Mouse (Mus musculus) erythroid progenitor cell, adult 5-6 weeks (primary cell): ENCODE data around the gene Atg4b. TPM values are rescaled to one million over a fixed set of nuclear protein-coding genes. Genes with fewer than 3 reads are reported as not detected.

Experiments used
- total RNA-seq, 2 experiments: library from RNA; stranded (forward) in 1 of 2; stranded (reverse) in 1 of 2; fragments of 150-400 nt in 1 of 2; fragments of 186-747, 209-891 nt in 1 of 2; gene quantifications; 2 replicates each; pipeline versions ENCODE4 v1.2.3 to v1.2.4; 2015 to 2017; ENCODE audit warnings: low replicate concordance in 2 of 2

Atg4b gene
- total RNA-seq, 2 experiments from 2014 or later, result 91.4 to 116 TPM

Other genes with a start within 250 kb of the Atg4b start
- not detected in 2 replicates for gene Farp2, start 239.4 kb upstream of the Atg4b start, total RNA-seq (2015; ENCODE audit: low replicate concordance)
- 0.64 and 1.5 TPM in 2 replicates for gene Farp2, start 239.4 kb upstream of the Atg4b start, total RNA-seq (2017; ENCODE audit: low replicate concordance)
- gene Stk25, start 92.8 kb upstream of the Atg4b start, total RNA-seq (2015; ENCODE audit: low replicate concordance), result 28.5 and 36.5 TPM in 2 replicates
- gene Stk25, start 92.8 kb upstream of the Atg4b start, total RNA-seq (2017; ENCODE audit: low replicate concordance), result 33.5 and 52.2 TPM in 2 replicates
- gene Bok, start 65.8 kb upstream of the Atg4b start, total RNA-seq (2015; ENCODE audit: low replicate concordance), result not detected in 2 replicates
- not detected in 2 replicates for gene Bok, start 65.8 kb upstream of the Atg4b start, total RNA-seq (2017; ENCODE audit: low replicate concordance)
- gene Thap4, start 3.4 kb downstream of the Atg4b start, total RNA-seq (2015; ENCODE audit: low replicate concordance), result 1.1 and 30.6 TPM in 2 replicates
- 3.1 and 14.1 TPM in 2 replicates for gene Thap4, start 3.4 kb downstream of the Atg4b start, total RNA-seq (2017; ENCODE audit: low replicate concordance)
- gene Dtymk, start 50.4 kb downstream of the Atg4b start, total RNA-seq (2015; ENCODE audit: low replicate concordance), result 135 and 183 TPM in 2 replicates
- 123 and 140 TPM in 2 replicates for gene Dtymk, start 50.4 kb downstream of the Atg4b start, total RNA-seq (2017; ENCODE audit: low replicate concordance)
- 10.5 and 18.4 TPM in 2 replicates for gene Ing5, start 52.5 kb downstream of the Atg4b start, total RNA-seq (2015; ENCODE audit: low replicate concordance)
- gene Ing5, start 52.5 kb downstream of the Atg4b start, total RNA-seq (2017; ENCODE audit: low replicate concordance), result 23.2 and 41.9 TPM in 2 replicates
- 4.0 and 18.4 TPM in 2 replicates for gene D2hgdh, start 73.4 kb downstream of the Atg4b start, total RNA-seq (2015; ENCODE audit: low replicate concordance)
- gene D2hgdh, start 73.4 kb downstream of the Atg4b start, total RNA-seq (2017; ENCODE audit: low replicate concordance), result 5.6 and 10.1 TPM in 2 replicates
- not detected in 2 replicates for gene Gal3st2, start 109.8 kb downstream of the Atg4b start, total RNA-seq (2015; ENCODE audit: low replicate concordance)
- not detected in 2 replicates for gene Gal3st2, start 109.8 kb downstream of the Atg4b start, total RNA-seq (2017; ENCODE audit: low replicate concordance)
- gene Gal3st2b, start 166.8 kb downstream of the Atg4b start, total RNA-seq (2015; ENCODE audit: low replicate concordance), result 0.72 TPM in 1 of 2 replicates, not detected in the other
- gene Gal3st2b, start 166.8 kb downstream of the Atg4b start, total RNA-seq (2017; ENCODE audit: low replicate concordance), result not detected in 2 replicates
- gene Gal3st2c, start 239.0 kb downstream of the Atg4b start, total RNA-seq (2015; ENCODE audit: low replicate concordance), result not detected in 2 replicates
- not detected in 2 replicates for gene Gal3st2c, start 239.0 kb downstream of the Atg4b start, total RNA-seq (2017; ENCODE audit: low replicate concordance)